Mouse (Mus musculus): ENCODE measurements around the gene Cep112.

DNA sequence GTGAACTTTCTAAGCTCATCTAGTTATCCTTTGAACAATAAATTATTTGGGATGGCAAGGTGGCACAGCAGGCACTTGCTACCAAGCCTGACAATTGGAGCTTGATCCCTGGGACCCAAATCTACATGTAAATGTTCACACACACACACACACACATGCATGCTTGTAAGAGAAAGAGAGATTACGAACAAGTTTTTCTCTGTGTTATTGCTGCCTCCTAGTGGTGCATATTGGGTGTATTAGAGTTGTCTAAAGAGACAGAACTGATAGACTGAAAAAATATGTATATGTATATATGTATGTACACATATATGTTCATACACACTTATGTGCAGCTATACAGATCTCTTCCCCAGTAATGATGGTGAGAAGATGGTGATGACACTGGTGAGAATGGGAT is 6.5 kb upstream of the Cep112 start:
- TF ChIP-seq CTCF (conservative IDR thresholded peaks at IDR 0.05; ENCODE audit: low read length) (peak; percentile 38), NANOG (IDR thresholded peaks at IDR 0.05; ENCODE audit: borderline replicate concordance, low read length) (no peak), POU5F1 (IDR thresholded peaks at IDR 0.05; ENCODE audit: borderline replicate concordance, low read length) (no peak)

Measured in E14TG2a.4 (cell line).